Mouse (Mus musculus): ENCODE results near the gene Ubr4. TPM values are rescaled to one million over a fixed set of nuclear protein-coding genes. Genes with fewer than 3 reads are reported as not detected.
A peak's percentile ranks its signal among the peaks of the same experiment; 100 is the strongest.

Ubr4 gene
- polyA plus RNA-seq, 1 experiment = 129 TPM

GRCm38 (mm10) chr4:139481400-139481799 lies 129.0 kb downstream of the Ubr4 start:
- Histone ChIP-seq H3K27ac (ENCODE audit: insufficient read depth, low read depth, low read length) (no peak overlapping the region), H3K36me3 (ENCODE audit: control insufficient read depth, insufficient read depth, low read length) (peaks cover 3% of the 10 kb centered on the region; the same call in 1 of the 2 replicates), H3K4me3 (ENCODE audit: insufficient read depth, low read depth, low read length) (no peak overlapping the region), H3K4me1 (ENCODE audit: control insufficient read depth, insufficient read depth, low read length) (peaks cover 18% of the 10 kb centered on the region), H3K27me3 (replicated peaks; ENCODE audit: control insufficient read depth, insufficient read depth, low read length) (no peaks in the 10 kb centered on the region)
- 74% methylated on average over 1 of the region's 1 CpGs for WGBS
- no peak for DNase-seq
- no peak for TF ChIP-seq CTCF (conservative IDR thresholded peaks at IDR 0.05; ENCODE audit: insufficient read depth, insufficient read length, low read depth, low read length)

GRCm38 (mm10) chr4:139483461-139484105 lies 131.2 kb downstream of the Ubr4 start:
- H3K4me1 ChIP-seq (ENCODE audit: control insufficient read depth, insufficient read depth, low read length) = peaks cover 18% of the 10 kb centered on the region
- no peaks in the 10 kb centered on the region for H3K27me3 ChIP-seq (replicated peaks; ENCODE audit: control insufficient read depth, insufficient read depth, low read length)
- H3K27ac ChIP-seq (ENCODE audit: insufficient read depth, low read depth, low read length) = peak overlapping the region; percentile 66
- TF ChIP-seq CTCF (conservative IDR thresholded peaks at IDR 0.05; ENCODE audit: insufficient read depth, insufficient read length, low read depth, low read length) (no peak), POLR2A (IDR thresholded peaks at IDR 0.05; ENCODE audit: low read depth, low read length) (no peak)
- WGBS = 36% methylated on average over 8 of the region's 8 CpGs
- DNase-seq = peak; percentile 84
- H3K36me3 ChIP-seq (ENCODE audit: control insufficient read depth, insufficient read depth, low read length) = peaks cover 3% of the 10 kb centered on the region
- no peak overlapping the region for H3K4me3 ChIP-seq (ENCODE audit: insufficient read depth, low read depth, low read length)

GRCm38 (mm10) chr4:139484496-139484895 lies 132.1 kb downstream of the Ubr4 start:
- Histone ChIP-seq H3K36me3 (ENCODE audit: control insufficient read depth, insufficient read depth, low read length) (peaks cover 3% of the 10 kb centered on the region), H3K4me3 (ENCODE audit: insufficient read depth, low read depth, low read length) (no peak overlapping the region), H3K27me3 (replicated peaks; ENCODE audit: control insufficient read depth, insufficient read depth, low read length) (no peaks in the 10 kb centered on the region), H3K4me1 (ENCODE audit: control insufficient read depth, insufficient read depth, low read length) (peaks cover 18% of the 10 kb centered on the region), H3K27ac (ENCODE audit: insufficient read depth, low read depth, low read length) (no peak overlapping the region)
- TF ChIP-seq POLR2A (IDR thresholded peaks at IDR 0.05; ENCODE audit: low read depth, low read length) (no peak), CTCF (conservative IDR thresholded peaks at IDR 0.05; ENCODE audit: insufficient read depth, insufficient read length, low read depth, low read length) (no peak)
- no peak for DNase-seq
- WGBS = 37% methylated on average over 7 of the region's 7 CpGs

GRCm38 (mm10) chr4:139487085-139487484 lies 134.7 kb downstream of the Ubr4 start:
- no peaks in the 10 kb centered on the region for H3K27me3 ChIP-seq (replicated peaks; ENCODE audit: control insufficient read depth, insufficient read depth, low read length)
- peaks cover 18% of the 10 kb centered on the region for H3K4me1 ChIP-seq (ENCODE audit: control insufficient read depth, insufficient read depth, low read length)
- DNase-seq = no peak
- TF ChIP-seq POLR2A (IDR thresholded peaks at IDR 0.05; ENCODE audit: low read depth, low read length) = no peak
- no peak for TF ChIP-seq CTCF (conservative IDR thresholded peaks at IDR 0.05; ENCODE audit: insufficient read depth, insufficient read length, low read depth, low read length)
- H3K4me3 ChIP-seq (ENCODE audit: insufficient read depth, low read depth, low read length) = no peak overlapping the region
- H3K27ac ChIP-seq (ENCODE audit: insufficient read depth, low read depth, low read length) = no peak overlapping the region
- 65% methylated on average over 9 of the region's 10 CpGs for WGBS
- peaks cover 3% of the 10 kb centered on the region for H3K36me3 ChIP-seq (ENCODE audit: control insufficient read depth, insufficient read depth, low read length)

GRCm38 (mm10) chr4:139488325-139488724 lies 135.9 kb downstream of the Ubr4 start:
- Histone ChIP-seq H3K27ac (ENCODE audit: insufficient read depth, low read depth, low read length) (no peak overlapping the region), H3K27me3 (replicated peaks; ENCODE audit: control insufficient read depth, insufficient read depth, low read length) (no peaks in the 10 kb centered on the region), H3K36me3 (ENCODE audit: control insufficient read depth, insufficient read depth, low read length) (peaks cover 3% of the 10 kb centered on the region), H3K4me3 (ENCODE audit: insufficient read depth, low read depth, low read length) (no peak overlapping the region), H3K4me1 (ENCODE audit: control insufficient read depth, insufficient read depth, low read length) (peaks cover 8% of the 10 kb centered on the region; the same call in 1 of the 2 replicates)
- no peak for DNase-seq
- TF ChIP-seq CTCF (conservative IDR thresholded peaks at IDR 0.05; ENCODE audit: insufficient read depth, insufficient read length, low read depth, low read length) (no peak), POLR2A (IDR thresholded peaks at IDR 0.05; ENCODE audit: low read depth, low read length) (no peak)
- 94% methylated on average over 5 of the region's 5 CpGs for WGBS

- Histone ChIP-seq H3K27ac (ENCODE audit: insufficient read depth, low read depth, low read length) (no peak overlapping the region), H3K4me1 (ENCODE audit: control insufficient read depth, insufficient read depth, low read length) (no peaks in the 10 kb centered on the region), H3K36me3 (ENCODE audit: control insufficient read depth, insufficient read depth, low read length) (peaks cover 3% of the 10 kb centered on the region), H3K4me3 (ENCODE audit: insufficient read depth, low read depth, low read length) (no peak overlapping the region), H3K27me3 (replicated peaks; ENCODE audit: control insufficient read depth, insufficient read depth, low read length) (no peaks in the 10 kb centered on the region)
- WGBS = 71% methylated on average over 1 of the region's 1 CpGs
- no peak for DNase-seq
- no peak for TF ChIP-seq CTCF (conservative IDR thresholded peaks at IDR 0.05; ENCODE audit: insufficient read depth, insufficient read length, low read depth, low read length)
- no peak for TF ChIP-seq POLR2A (IDR thresholded peaks at IDR 0.05; ENCODE audit: low read depth, low read length)
Measured at GRCm38 (mm10) chr4:139489946-139490345, 137.5 kb downstream of the Ubr4 start.

- no peak for DNase-seq
- Histone ChIP-seq H3K27ac (ENCODE audit: insufficient read depth, low read depth, low read length) (no peak overlapping the region), H3K4me1 (ENCODE audit: control insufficient read depth, insufficient read depth, low read length) (no peaks in the 10 kb centered on the region), H3K27me3 (replicated peaks; ENCODE audit: control insufficient read depth, insufficient read depth, low read length) (no peaks in the 10 kb centered on the region), H3K36me3 (ENCODE audit: control insufficient read depth, insufficient read depth, low read length) (peaks cover under 1% of the 10 kb centered on the region), H3K4me3 (ENCODE audit: insufficient read depth, low read depth, low read length) (no peak overlapping the region)
- TF ChIP-seq POLR2A (IDR thresholded peaks at IDR 0.05; ENCODE audit: low read depth, low read length) (no peak), CTCF (conservative IDR thresholded peaks at IDR 0.05; ENCODE audit: insufficient read depth, insufficient read length, low read depth, low read length) (no peak)
- 67% methylated on average over 11 of the region's 11 CpGs for WGBS
Measured at GRCm38 (mm10) chr4:139490413-139491055, 138.1 kb downstream of the Ubr4 start.

Measured in kidney, adult 2 months (tissue).